Mouse (Mus musculus) C2C12 (cell line): ENCODE data around the gene Sla2. TPM values are rescaled to one million over a fixed set of nuclear protein-coding genes. Genes with fewer than 3 reads are reported as not detected.
A peak's percentile ranks its signal among the peaks of the same experiment; 100 is the strongest.

Source experiments
- H3K27me3 ChIP-seq: one replicate; pipeline ENCODE4 v1.6.1; 2011; ENCODE audit not compliant: control insufficient read depth, insufficient read depth, insufficient read length
- H3K36me3 ChIP-seq: one replicate; pipeline ENCODE4 v1.6.1; 2011; ENCODE audit not compliant: control insufficient read depth, insufficient read depth
- H3K4me3 ChIP-seq: one replicate; pipeline ENCODE4 v1.5.1; 2011; ENCODE audit warnings: mild to moderate bottlenecking, control low read depth; ENCODE audit not compliant: poor library complexity, insufficient read depth, severe bottlenecking
- H3K79me2 ChIP-seq: one replicate; pipeline ENCODE4 v1.6.1; 2011; ENCODE audit not compliant: control insufficient read depth, insufficient read depth
- H3K79me3 ChIP-seq: one replicate; pipeline ENCODE4 v1.6.1; 2011; ENCODE audit warnings: low read depth, control low read depth
- H3ac ChIP-seq: one replicate; pipeline ENCODE3; 2011; ENCODE audit warnings: low read depth; ENCODE audit not compliant: control insufficient read depth, insufficient read length
- CEBPB ChIP-seq: IDR thresholded peaks from one replicate; pipeline ENCODE4 v1.6.1; 2011; ENCODE audit warnings: low read depth, mild to moderate bottlenecking, control low read depth, moderate library complexity
- CTCF ChIP-seq: IDR thresholded peaks from one replicate; pipeline ENCODE4 v1.5.1; 2011; ENCODE audit not compliant: control insufficient read depth, insufficient read depth, insufficient read length
- FOSL1 ChIP-seq: IDR thresholded peaks from one replicate; pipeline ENCODE4 v1.8.0; 2011; ENCODE audit warnings: mild to moderate bottlenecking, low read length; ENCODE audit not compliant: poor library complexity, insufficient read depth, severe bottlenecking
- MAX ChIP-seq: IDR thresholded peaks from one replicate; pipeline ENCODE4 v1.6.1; 2011; ENCODE audit warnings: mild to moderate bottlenecking, control low read depth
- MYOD1 ChIP-seq: IDR thresholded peaks from one replicate; pipeline ENCODE4 v1.6.1; 2011; ENCODE audit warnings: low read depth; ENCODE audit not compliant: control insufficient read depth, insufficient read length
- MYOG ChIP-seq: IDR thresholded peaks from one replicate; pipeline ENCODE4 v1.6.1; 2011; ENCODE audit not compliant: control insufficient read depth, insufficient read length; ENCODE audit errors: extremely low read depth
- USF1 ChIP-seq: IDR thresholded peaks from one replicate; pipeline ENCODE4 v1.6.1; 2011; ENCODE audit warnings: low read depth, mild to moderate bottlenecking, control low read depth, moderate library complexity
- polyA plus RNA-seq: library from polyadenylated mRNA; unstranded; fragments of >200 nt; fragmentation: generic; extraction: Trizol; gene quantifications from one replicate; pipeline ENCODE4 v1.2.1, GENCODE M21; 2012; ENCODE audit warnings: missing spikeins

The Sla2 gene
- polyA plus RNA-seq, 1 experiment, result 0.13 TPM

GRCm38 (mm10) chr2:156843331-156843730 lies 43.7 kb downstream of the Sla2 start:
- Histone ChIP-seq H3K4me3 (no peak overlapping the region), H3K27me3 (no peaks in the 10 kb centered on the region), H3K79me3 (peaks cover 15% of the 10 kb centered on the region), H3ac (no peak overlapping the region), H3K36me3 (peaks cover 11% of the 10 kb centered on the region), H3K79me2 (peaks cover 40% of the 10 kb centered on the region)
- TF ChIP-seq FOSL1, result no peak
- no peak for TF ChIP-seq MYOD1
- no peak for TF ChIP-seq CTCF
- no peak for TF ChIP-seq CEBPB

- Histone ChIP-seq H3K36me3 (peaks cover 11% of the 10 kb centered on the region), H3K27me3 (no peaks in the 10 kb centered on the region), H3K4me3 (no peak overlapping the region), H3K79me3 (peaks cover 15% of the 10 kb centered on the region), H3ac (peak overlapping the region; percentile 38), H3K79me2 (peaks cover 40% of the 10 kb centered on the region)
- no peak for TF ChIP-seq CEBPB
- no peak for TF ChIP-seq FOSL1
- no peak for TF ChIP-seq MYOD1
- TF ChIP-seq MAX, result no peak
- TF ChIP-seq USF1, result no peak
- TF ChIP-seq MYOG, result no peak
- TF ChIP-seq CTCF, result no peak
Observed at GRCm38 (mm10) chr2:156842711-156843110, 44.3 kb downstream of the Sla2 start.

DNA sequence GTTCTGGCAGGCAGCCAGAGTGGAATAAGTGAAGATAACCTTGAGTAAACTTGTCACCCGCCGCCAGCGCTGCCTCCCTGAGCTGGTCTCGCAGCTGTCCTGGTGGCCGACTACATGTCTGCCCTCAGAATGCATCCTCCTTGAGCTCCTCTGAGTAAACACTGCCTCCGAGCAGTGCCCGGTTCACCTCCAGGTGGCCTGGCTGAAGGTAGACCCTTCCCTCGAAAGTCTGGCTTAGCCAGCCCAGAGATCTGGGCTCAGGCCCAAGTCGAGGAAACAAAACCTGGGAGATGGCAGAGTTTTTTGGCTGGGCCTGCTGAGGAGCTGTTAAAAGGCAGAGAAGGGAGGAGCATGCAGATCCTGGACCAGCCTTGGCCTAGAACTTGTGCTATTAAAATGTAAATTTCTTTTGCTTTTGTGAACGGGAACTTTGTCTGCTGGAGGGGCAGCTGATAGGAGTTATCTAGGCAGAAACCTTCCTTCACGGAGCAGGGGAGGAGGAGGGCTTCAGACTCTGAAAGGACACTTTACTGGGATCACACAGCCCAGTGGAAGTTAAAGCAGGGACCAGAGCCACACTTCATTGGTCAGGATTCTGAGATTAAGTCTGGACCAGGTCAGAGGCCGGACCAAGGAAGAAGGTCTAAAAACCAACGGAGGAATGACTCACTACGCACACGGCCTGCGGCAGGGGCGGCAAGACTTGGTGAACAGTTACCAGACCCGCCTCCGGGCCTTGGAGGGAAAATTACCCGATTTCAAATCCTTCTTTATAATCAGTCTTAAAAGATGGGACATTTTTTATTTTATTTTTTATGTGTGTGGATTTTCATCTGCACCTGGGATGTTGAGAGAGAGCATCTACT lies 44.9 kb downstream of the Sla2 start:
- Histone ChIP-seq H3K4me3 (peak overlapping the region; percentile 66), H3ac (peak overlapping the region; percentile 40), H3K79me3 (peaks cover 15% of the 10 kb centered on the region), H3K79me2 (peaks cover 40% of the 10 kb centered on the region), H3K27me3 (no peaks in the 10 kb centered on the region), H3K36me3 (peaks cover 5% of the 10 kb centered on the region)
- TF ChIP-seq MYOG, result no peak
- TF ChIP-seq MAX, result no peak
- no peak for TF ChIP-seq CTCF
- TF ChIP-seq MYOD1, result peak; percentile 36
- TF ChIP-seq USF1, result no peak
- TF ChIP-seq FOSL1, result peak; percentile 35
- TF ChIP-seq CEBPB, result no peak

DNA sequence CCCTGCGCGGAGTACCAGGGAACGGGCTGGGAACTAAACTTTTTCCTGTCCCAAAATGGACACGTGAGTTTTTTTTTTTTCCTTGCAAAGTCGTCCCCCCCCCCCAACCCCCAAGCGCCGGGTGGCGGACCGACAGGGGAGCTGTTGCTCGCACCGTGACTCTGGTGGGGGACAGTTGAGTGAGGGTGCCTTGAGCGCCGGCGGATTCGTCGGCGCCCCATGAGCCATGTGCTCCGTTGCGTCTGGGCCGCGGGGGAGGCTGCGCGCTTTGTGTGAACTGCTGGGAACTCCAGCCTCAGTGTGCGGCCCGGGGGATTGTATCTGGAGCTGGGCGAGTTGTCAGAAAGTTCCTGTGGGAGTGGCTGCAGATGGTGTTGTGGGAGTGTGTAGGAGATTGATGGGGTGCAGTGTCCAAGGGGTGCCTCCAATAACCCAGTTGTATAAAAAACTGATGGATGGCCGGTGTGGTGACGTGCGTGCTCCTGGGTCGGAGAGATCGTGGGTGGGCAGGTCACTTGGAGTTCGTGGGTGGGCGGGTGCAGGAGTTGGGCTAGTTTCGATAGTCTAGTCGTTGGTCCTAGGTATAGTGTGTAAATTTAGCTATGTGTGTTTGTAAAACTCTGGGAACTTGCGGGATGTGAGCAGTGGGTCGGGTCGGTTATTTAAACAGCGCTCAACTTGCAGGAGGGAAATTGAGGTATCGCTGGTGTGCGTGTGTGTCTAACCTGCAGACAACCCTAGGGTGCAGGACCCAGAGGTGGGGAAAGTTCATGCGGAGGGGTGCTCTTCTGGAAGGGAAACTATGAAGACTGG lies 45.8 kb downstream of the Sla2 start:
- Histone ChIP-seq H3K79me3 (peaks cover 15% of the 10 kb centered on the region), H3K27me3 (no peaks in the 10 kb centered on the region), H3K79me2 (peaks cover 36% of the 10 kb centered on the region), H3ac (peak overlapping the region; percentile 55), H3K36me3 (no peaks in the 10 kb centered on the region), H3K4me3 (peak overlapping the region; percentile 66)
- peak; percentile 75 for TF ChIP-seq MAX
- TF ChIP-seq FOSL1, result no peak

- Histone ChIP-seq H3K36me3 (no peaks in the 10 kb centered on the region), H3K79me3 (peaks cover 15% of the 10 kb centered on the region), H3ac (peak overlapping the region; percentile 55), H3K79me2 (peaks cover 36% of the 10 kb centered on the region), H3K4me3 (peak overlapping the region; percentile 66), H3K27me3 (no peaks in the 10 kb centered on the region)
- no peak for TF ChIP-seq CEBPB
- TF ChIP-seq MAX, result no peak
- TF ChIP-seq FOSL1, result no peak
- no peak for TF ChIP-seq MYOD1
- no peak for TF ChIP-seq USF1
- TF ChIP-seq CTCF, result no peak
- no peak for TF ChIP-seq MYOG
Observed at GRCm38 (mm10) chr2:156840301-156841027, 46.5 kb downstream of the Sla2 start.
